Mouse (Mus musculus) thymus, adult 18-20 months (tissue): Measurements from ENCODE around the gene Olfr896-ps1.

Experiments
- DNase-seq, 2 experiments: peaks; one replicate each; pipeline ENCODE4 v3.0.0; 2022; ENCODE audit warnings: mixed read lengths in 2 of 2

The Olfr896-ps1 gene

GRCm38 (mm10) chr9:38290807-38291206, at the start of gene Olfr896-ps1:
TSS of gene Olfr896-ps1 (plus strand) at chr9:38291107.
- DNase-seq: no peak

GRCm38 (mm10) chr9:38252474-38252873, 38.4 kb upstream of the Olfr896-ps1 start, which contains the start of gene Olfr143:
TSS of gene Olfr143 (plus strand) at chr9:38252774.
- no peak for DNase-seq

- DNase-seq: no peak
These were observed 23.4 kb upstream of the Olfr896-ps1 start, which contains the start of gene Olfr895 for GRCm38 (mm10) chr9:38267551-38267950. TSS of gene Olfr895 (plus strand) at chr9:38267851.

- DNase-seq: no peak
These were observed 37.9 kb downstream of the Olfr896-ps1 start, which contains the start of gene Olfr25 for GRCm38 (mm10) chr9:38328760-38329159. TSS of gene Olfr25 (plus strand) at chr9:38329060.
